Mouse (Mus musculus): Measurements from ENCODE around the gene Gm9999. TPM values are rescaled to one million over a fixed set of nuclear protein-coding genes. Genes with fewer than 3 reads are reported as not detected.

Gene Gm9999
- polyA plus RNA-seq, 1 experiment from 2014 or later = not detected

Other genes with a start within 250 kb of the Gm9999 start
- 0.37 TPM in 1 of 2 replicates, not detected in the other for gene Saa1, start 240.6 kb upstream of the Gm9999 start, polyA plus RNA-seq (2016; fragmentation: Nextera tagmentation; extraction: Ambion mirVana)
- gene Saa2, start 231.8 kb upstream of the Gm9999 start, polyA plus RNA-seq (2016; fragmentation: Nextera tagmentation; extraction: Ambion mirVana) = not detected in 2 replicates
- gene Hps5, start 187.5 kb upstream of the Gm9999 start, polyA plus RNA-seq (2016; fragmentation: Nextera tagmentation; extraction: Ambion mirVana) = 23.7 and 28.9 TPM in 2 replicates
- gene Gtf2h1, start 187.5 kb upstream of the Gm9999 start, polyA plus RNA-seq (2016; fragmentation: Nextera tagmentation; extraction: Ambion mirVana) = 47.8 and 50.5 TPM in 2 replicates
- gene Ldha, start 142.1 kb upstream of the Gm9999 start, polyA plus RNA-seq (2016; fragmentation: Nextera tagmentation; extraction: Ambion mirVana) = 855 and 900 TPM in 2 replicates
- gene Ldhc, start 122.4 kb upstream of the Gm9999 start, polyA plus RNA-seq (2016; fragmentation: Nextera tagmentation; extraction: Ambion mirVana) = 0.36 TPM in 1 of 2 replicates, not detected in the other
- gene Tsg101, start 63.6 kb upstream of the Gm9999 start, polyA plus RNA-seq (2016; fragmentation: Nextera tagmentation; extraction: Ambion mirVana) = 310 and 346 TPM in 2 replicates
- gene Uevld, start 25.1 kb upstream of the Gm9999 start, polyA plus RNA-seq (2016; fragmentation: Nextera tagmentation; extraction: Ambion mirVana) = 8.9 and 9.5 TPM in 2 replicates
- 14.7 and 16.1 TPM in 2 replicates for gene Spty2d1, start 24.8 kb downstream of the Gm9999 start, polyA plus RNA-seq (2016; fragmentation: Nextera tagmentation; extraction: Ambion mirVana)
- 19.2 and 20.2 TPM in 2 replicates for gene Tmem86a, start 67.0 kb downstream of the Gm9999 start, polyA plus RNA-seq (2016; fragmentation: Nextera tagmentation; extraction: Ambion mirVana)
- gene Ptpn5, start 150.1 kb downstream of the Gm9999 start, polyA plus RNA-seq (2016; fragmentation: Nextera tagmentation; extraction: Ambion mirVana) = 63.1 and 68.9 TPM in 2 replicates
- gene Mrgpra6, start 221.3 kb downstream of the Gm9999 start, polyA plus RNA-seq (2016; fragmentation: Nextera tagmentation; extraction: Ambion mirVana) = not detected in 2 replicates